Mouse (Mus musculus): ENCODE results near the gene Ldb3.

- TF ChIP-seq POLR2A (IDR thresholded peaks at IDR 0.05; ENCODE audit: borderline replicate concordance, extremely low read depth, insufficient read depth, insufficient read length, poor library complexity, severe bottlenecking) (no peak), CTCF (IDR thresholded peaks at IDR 0.05; ENCODE audit: borderline replicate concordance, extremely low read depth, insufficient read depth, insufficient read length) (no peak)
Measured at GRCm38 (mm10) chr14:34582740-34583427, 5.6 kb downstream of the Ldb3 start.

Measured in brain, embryonic 14.5 days (tissue).